ENCODE assay signal across 15 mouse cellular contexts in the genomic region with DNA sequence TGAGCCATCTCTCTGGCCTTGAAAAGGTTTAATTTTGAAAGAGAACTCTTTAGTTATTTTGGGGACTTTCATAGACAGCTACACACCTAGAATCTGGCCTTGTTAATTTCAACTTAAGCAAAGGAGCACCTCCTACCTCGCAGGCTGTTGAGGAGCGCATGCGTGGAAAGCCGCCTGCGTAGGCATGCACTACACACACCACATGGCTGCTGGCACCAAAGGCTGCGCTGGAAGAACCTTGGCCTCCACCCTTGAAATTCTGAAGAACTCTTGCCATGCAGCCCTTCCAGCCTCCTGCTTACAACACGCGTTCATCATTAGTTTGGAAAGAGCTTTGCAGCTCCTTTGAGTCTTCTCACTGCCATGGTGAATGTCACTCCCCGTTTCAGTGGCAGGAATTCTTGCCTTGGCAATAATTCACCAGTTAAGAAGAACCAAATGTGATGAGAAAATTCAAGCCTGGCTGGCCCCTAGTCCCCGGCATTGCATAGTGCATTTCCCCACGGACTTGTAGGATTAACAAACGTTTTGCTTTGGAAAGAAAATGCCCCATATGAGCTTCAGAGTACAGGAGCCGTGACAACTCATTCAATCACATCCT.
DNase-seq lines count a peak whose midpoint lies in the region; TF ChIP-seq lines count a peak whose summit lies in the region.
"Had no signal": no experiment of that assay in that cellular context is flagged by ENCODE, and none has a peak within 500 bp of the region (broad histone marks: within the 10 kb centered on the region; RNA-seq: fewer than 3 reads in every experiment).

No protein-coding gene starts in this region.

- TF ChIP-seq CTCF in gastrocnemius, adult 2 months (IDR thresholded peaks at IDR 0.05), result no peak

- no peak overlapping the region for H3K27ac ChIP-seq in gastrocnemius, adult 2 months
- H3K27ac ChIP-seq: forebrain, embryonic 10.5 days; neural tube, embryonic 13.5 days had no signal

- no peak overlapping the region for H3K4me3 ChIP-seq in gastrocnemius, adult 2 months
- H3K4me3 ChIP-seq: forebrain, embryonic 10.5 days; neural tube, embryonic 13.5 days had no signal

- DNase-seq in gastrocnemius, adult 2 months, result peak; percentile 62
- DNase-seq in gastrocnemius, postnatal 36 days, result no peak
- DNase-seq in urinary bladder, postnatal 14 days (ENCODE audit: low spot score), result peak; percentile 2
- no peak for DNase-seq in urinary bladder, postnatal 25 days (ENCODE audit: low spot score)
- DNase-seq in heart, postnatal 10 days, result peak; percentile 15 to 28
- peak; percentile 47 for DNase-seq in skeletal muscle tissue, adult 2 months (ENCODE audit: low read depth, low spot score)
- no peak for DNase-seq in right cerebral cortex, postnatal 4 days
- DNase-seq in lung, postnatal 25 days (ENCODE audit: low spot score), result no peak
- DNase-seq: cerebellum, adult 9-10 months; embryo, embryonic 11 days; kidney, adult 8-10 months; spleen, adult 18-20 months; thymus, postnatal 36 days had no signal

- intact Hi-C loops in gastrocnemius, adult 2 months (cut with DNase I), result no loop called here
- intact Hi-C loops in gastrocnemius, postnatal 36 days (cut with DNase I), result no loop called here
- intact Hi-C loops in heart, postnatal 10 days (cut with DNase I), result no loop called here

Comparison
In these comparisons a context has a peak if more than half of its experiments do, and no peak if none do; other contexts are left out.
1. DNase-seq: peak in gastrocnemius, adult 2 months (single experiment), urinary bladder, postnatal 14 days (single experiment), heart, postnatal 10 days (2 of 2) and skeletal muscle tissue, adult 2 months (single experiment); none in gastrocnemius, postnatal 36 days (0 of 2), urinary bladder, postnatal 25 days (single experiment), right cerebral cortex, postnatal 4 days (single experiment) and lung, postnatal 25 days (single experiment).